Mouse (Mus musculus): ENCODE data around the gene Fam189a1.

DNA sequence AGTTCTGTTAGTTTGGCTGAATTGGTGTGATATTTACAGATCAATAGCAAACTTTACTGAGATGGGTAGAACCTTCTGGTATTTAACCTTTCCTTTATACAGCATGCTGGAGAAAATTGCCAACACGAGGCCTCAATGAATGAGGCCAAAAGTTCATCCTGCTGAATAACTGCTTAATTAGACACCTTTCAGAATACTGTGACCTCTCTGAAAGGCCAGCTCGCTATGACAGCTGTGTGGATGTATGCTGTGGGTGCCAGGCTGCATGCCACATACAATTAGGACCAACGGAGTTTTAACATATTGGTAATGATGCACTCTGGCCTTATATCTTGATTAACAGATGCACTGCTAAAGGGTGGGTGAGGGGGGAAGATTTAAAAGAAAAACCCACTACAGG, 371.3 kb downstream of the Fam189a1 start:
- TF ChIP-seq EP300 (IDR thresholded peaks at IDR 0.05; ENCODE audit: low read depth in 1 of 2, low read length in 2 of 2): no peak
- no peak for TF ChIP-seq TCF12 (IDR thresholded peaks at IDR 0.05; ENCODE audit: low read depth, low read length)
- no peak for TF ChIP-seq UBTF (IDR thresholded peaks at IDR 0.05; ENCODE audit: borderline replicate concordance, insufficient read depth, low read depth, low read length)
- no peak for TF ChIP-seq CTCF (IDR thresholded peaks at IDR 0.05 in 2 of 3, conservative IDR thresholded peaks at IDR 0.05 in 1 of 3; ENCODE audit: control insufficient read depth in 1 of 3, insufficient read depth in 1 of 3, low read depth in 2 of 3, low read length in 3 of 3, poor library complexity in 1 of 3, severe bottlenecking in 1 of 3)
- no peak for TF ChIP-seq ZKSCAN1 (IDR thresholded peaks at IDR 0.05; ENCODE audit: low read depth, low read length)
- no peak for TF ChIP-seq MAFK (IDR thresholded peaks at IDR 0.05; ENCODE audit: borderline replicate concordance, low read depth, low read length)
- TF ChIP-seq NELFE (IDR thresholded peaks at IDR 0.05; ENCODE audit: low read depth, low read length): no peak
- TF ChIP-seq E2F4 (IDR thresholded peaks at IDR 0.05; ENCODE audit: borderline replicate concordance, low read depth, low read length): no peak
- TF ChIP-seq MYB (IDR thresholded peaks at IDR 0.05; ENCODE audit: low read depth, low read length): no peak
- TF ChIP-seq CHD1 (IDR thresholded peaks at IDR 0.05; ENCODE audit: low read depth, low read length): no peak
- TF ChIP-seq POLR2A (IDR thresholded peaks at IDR 0.05; ENCODE audit: control insufficient read depth in 1 of 2, insufficient read depth in 1 of 2, low read depth in 1 of 2, low read length in 2 of 2, poor library complexity in 1 of 2): no peak
